Mouse (Mus musculus) stomach, postnatal 0 days (tissue): ENCODE results near the gene Shc4. TPM values are rescaled to one million over a fixed set of nuclear protein-coding genes. Genes with fewer than 3 reads are reported as not detected.

Experiments
- ATAC-seq: fragments of 200-750 bp; cut with Nextera tagmentation; 2 replicates; pipeline ENCODE4 v1.8.0; 2017; ENCODE audit not compliant: low FRiP score, low TSS enrichment
- DNase-seq: peaks from one replicate; pipeline ENCODE4 v3.0.0-alpha.2; 2016; ENCODE audit warnings: low spot score
- H3K27ac ChIP-seq: fragments of 300-500 bp; sonication (generic); replicated peaks from 2 replicates; pipeline ENCODE4 v1.5.1; 2014; ENCODE audit warnings: mild to moderate bottlenecking, control low read depth
- H3K27me3 ChIP-seq: fragments of 300-500 bp; sonication (generic); 2 replicates; pipeline ENCODE4 v1.6.1; 2014; ENCODE audit warnings: low read length; ENCODE audit not compliant: control insufficient read depth, insufficient read depth
- H3K36me3 ChIP-seq: fragments of 300-500 bp; sonication (generic); 2 replicates; pipeline ENCODE4 v1.6.1; 2014; ENCODE audit warnings: low read length, mixed read lengths; ENCODE audit not compliant: control insufficient read depth, insufficient read depth
- H3K4me1 ChIP-seq: fragments of 300-500 bp; sonication (generic); replicated peaks from 2 replicates; pipeline ENCODE4 v1.6.1; 2014; ENCODE audit warnings: antibody characterized with exemption; ENCODE audit not compliant: control insufficient read depth, insufficient read depth
- H3K4me2 ChIP-seq: fragments of 300-500 bp; sonication (generic); replicated peaks from 2 replicates; pipeline ENCODE4 v1.6.1; 2014; ENCODE audit warnings: low read depth, mild to moderate bottlenecking, control low read depth, moderate library complexity
- H3K4me3 ChIP-seq: fragments of 300-500 bp; sonication (generic); 2 replicates; pipeline ENCODE4 v1.5.1; 2014; ENCODE audit warnings: low read depth, low read length, control low read depth
- H3K9ac ChIP-seq: fragments of 300-500 bp; sonication (generic); 2 replicates; pipeline ENCODE4 v1.6.1; 2014; ENCODE audit warnings: mild to moderate bottlenecking, low read length, control low read depth, mixed read lengths
- H3K9me3 ChIP-seq: fragments of 300-500 bp; sonication (generic); 2 replicates; pipeline ENCODE4 v1.6.1; 2016; ENCODE audit warnings: low read length; ENCODE audit not compliant: control insufficient read depth
- CTCF ChIP-seq: IDR thresholded peaks from 2 replicates; pipeline ENCODE4 v1.5.1; 2016; ENCODE audit warnings: antibody characterized with exemption, low read depth, mild to moderate bottlenecking, moderate library complexity
- EP300 ChIP-seq: optimal IDR thresholded peaks from 2 replicates; pipeline ENCODE3; 2016; ENCODE audit warnings: antibody characterized with exemption
- WGBS: fragments of 180-500 bp; shearing (Covaris S2); extraction: QIAGEN DNeasy Blood & Tissue Kit; methylation state at CpG from one replicate; pipeline ENCODE4 v1.1.7; 2014; 5-methylcytosine and 5-hydroxymethylcytosine counted together
- polyA plus RNA-seq: library from polyadenylated mRNA; unstranded; fragments of >200 nt; fragmentation: Nextera tagmentation; extraction: Ambion mirVana; gene quantifications from 2 replicates; pipeline ENCODE4 v1.2.1, GENCODE M21; 2015

Gene Shc4
- polyA plus RNA-seq, 1 experiment from 2014 or later = 1.1 TPM

DNA sequence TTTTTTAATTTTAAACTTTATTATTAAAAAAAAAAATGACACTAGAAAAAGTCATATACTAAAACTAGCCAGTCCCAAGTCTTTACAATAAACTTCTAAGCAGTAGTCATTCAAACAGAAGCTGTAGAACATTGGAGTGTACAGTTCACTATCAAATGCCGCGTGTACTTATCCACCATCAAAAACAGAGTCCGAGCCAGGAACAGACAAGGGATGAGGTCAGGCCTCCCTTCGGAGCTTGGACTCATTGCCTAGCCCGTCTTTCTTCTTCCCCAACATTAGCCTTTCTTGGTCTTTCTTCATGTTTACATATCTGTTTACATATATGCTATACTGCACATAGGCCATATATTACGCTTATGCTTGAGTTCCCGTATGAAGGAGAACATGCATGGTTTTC, 108.5 kb downstream of the Shc4 start:
- TF ChIP-seq CTCF = no peak
- no peak for TF ChIP-seq EP300
- Histone ChIP-seq H3K27ac (no peak overlapping the region), H3K4me1 (no peaks in the 10 kb centered on the region), H3K27me3 (no peaks in the 10 kb centered on the region), H3K9ac (no peak overlapping the region), H3K36me3 (peaks cover 17% of the 10 kb centered on the region), H3K4me3 (no peak overlapping the region), H3K9me3 (no peaks in the 10 kb centered on the region), H3K4me2 (no peak overlapping the region)
- WGBS = 82% methylated on average over 7 of the region's 7 CpGs
- DNase-seq (no peak), ATAC-seq (no peak)

DNA sequence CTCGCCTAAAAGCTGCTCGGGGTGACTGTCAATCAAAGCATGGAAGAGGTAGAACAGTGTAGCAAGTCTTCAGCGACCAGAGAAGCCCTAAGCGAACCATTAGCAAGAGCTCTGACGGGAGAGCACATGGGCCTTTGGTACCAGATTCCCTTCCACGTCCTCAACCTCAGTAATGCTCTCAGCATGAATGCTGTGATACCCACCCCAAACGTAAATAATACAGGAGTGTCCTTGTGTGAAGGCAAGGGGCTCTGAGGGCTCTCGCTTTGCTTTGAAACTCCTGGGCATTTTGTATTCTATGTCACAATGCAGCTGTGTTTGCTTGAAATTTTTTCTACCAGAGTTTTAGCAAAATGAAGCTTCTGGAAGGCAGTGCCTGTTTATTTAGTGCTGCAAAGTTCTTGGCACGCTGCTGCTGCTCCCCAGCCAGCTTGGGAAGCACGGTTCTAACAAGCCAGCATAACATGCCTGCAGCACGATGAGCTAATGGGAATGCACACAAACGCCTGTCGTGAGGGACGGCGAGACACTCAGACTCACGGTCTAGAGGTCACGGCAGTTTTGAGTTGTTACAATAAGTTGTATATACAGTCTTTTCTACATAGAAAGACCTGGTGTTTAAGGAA, 117.6 kb downstream of the Shc4 start:
- ATAC-seq (no peak), DNase-seq (no peak)
- H3K36me3 ChIP-seq = peaks cover 10% of the 10 kb centered on the region
- no peak overlapping the region for H3K9ac ChIP-seq
- H3K27me3 ChIP-seq = no peaks in the 10 kb centered on the region
- no peak overlapping the region for H3K4me3 ChIP-seq
- WGBS = 35% methylated on average over 17 of the region's 17 CpGs
- peak overlapping the region; percentile 53 for H3K27ac ChIP-seq
- no peak for TF ChIP-seq EP300
- TF ChIP-seq CTCF = no peak
- no peaks in the 10 kb centered on the region for H3K9me3 ChIP-seq
- no peak overlapping the region for H3K4me2 ChIP-seq
- H3K4me1 ChIP-seq = no peaks in the 10 kb centered on the region

DNA sequence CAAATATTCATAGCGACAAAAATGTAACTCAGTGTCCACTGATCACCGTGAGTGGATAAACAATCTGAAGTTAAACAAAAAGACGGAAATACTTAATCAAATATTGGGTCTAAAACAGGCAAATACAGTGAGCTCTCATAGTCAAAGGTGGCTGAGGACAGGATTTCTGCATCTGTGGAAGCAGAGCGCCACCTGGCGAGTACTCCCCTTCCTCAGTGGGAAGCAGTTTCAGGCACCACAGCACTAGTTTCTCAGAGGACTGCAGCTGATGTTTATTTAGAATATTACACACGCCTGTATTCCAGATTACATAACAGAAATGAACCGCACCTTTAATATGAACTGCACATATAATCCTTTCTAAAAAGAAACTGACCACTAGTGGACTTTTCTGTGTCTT, 119.3 kb downstream of the Shc4 start:
- Histone ChIP-seq H3K4me1 (no peaks in the 10 kb centered on the region), H3K36me3 (peaks cover 10% of the 10 kb centered on the region), H3K4me2 (no peak overlapping the region), H3K9ac (no peak overlapping the region), H3K4me3 (no peak overlapping the region), H3K27me3 (no peaks in the 10 kb centered on the region), H3K27ac (no peak overlapping the region), H3K9me3 (no peaks in the 10 kb centered on the region)
- ATAC-seq (0 out of 2 replicates have a peak, but pooled peaks have one; percentile 35), DNase-seq (peak; percentile 78)
- 31% methylated on average over 7 of the region's 7 CpGs for WGBS
- peak; percentile 94 for TF ChIP-seq CTCF
- no peak for TF ChIP-seq EP300

DNA sequence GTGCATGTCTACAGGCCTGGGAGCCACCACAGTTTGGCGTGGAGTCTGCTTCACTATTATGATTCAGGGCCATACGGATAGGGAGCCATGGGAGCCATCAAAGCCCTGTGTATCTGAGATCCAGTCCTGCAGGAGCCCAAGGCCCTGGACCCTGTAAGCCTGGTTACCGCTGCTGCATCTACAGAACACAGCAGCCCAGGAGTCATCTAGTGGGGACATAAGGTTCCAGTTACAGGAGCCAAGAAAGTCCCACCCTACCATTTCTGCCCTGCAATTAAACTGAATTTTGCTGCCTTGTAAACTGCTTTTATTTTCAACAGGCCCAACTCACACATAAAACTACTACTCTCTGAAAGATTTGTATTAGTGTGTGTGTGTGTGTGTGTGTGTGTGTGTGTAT, 121.0 kb downstream of the Shc4 start:
- DNase-seq (no peak), ATAC-seq (no peak)
- Histone ChIP-seq H3K4me3 (no peak overlapping the region), H3K9me3 (no peaks in the 10 kb centered on the region), H3K4me2 (no peak overlapping the region), H3K36me3 (peaks cover 10% of the 10 kb centered on the region), H3K27me3 (no peaks in the 10 kb centered on the region), H3K27ac (no peak overlapping the region), H3K9ac (no peak overlapping the region), H3K4me1 (no peaks in the 10 kb centered on the region)
- 95% methylated on average over 3 of the region's 3 CpGs for WGBS
- TF ChIP-seq EP300 = no peak
- no peak for TF ChIP-seq CTCF

DNA sequence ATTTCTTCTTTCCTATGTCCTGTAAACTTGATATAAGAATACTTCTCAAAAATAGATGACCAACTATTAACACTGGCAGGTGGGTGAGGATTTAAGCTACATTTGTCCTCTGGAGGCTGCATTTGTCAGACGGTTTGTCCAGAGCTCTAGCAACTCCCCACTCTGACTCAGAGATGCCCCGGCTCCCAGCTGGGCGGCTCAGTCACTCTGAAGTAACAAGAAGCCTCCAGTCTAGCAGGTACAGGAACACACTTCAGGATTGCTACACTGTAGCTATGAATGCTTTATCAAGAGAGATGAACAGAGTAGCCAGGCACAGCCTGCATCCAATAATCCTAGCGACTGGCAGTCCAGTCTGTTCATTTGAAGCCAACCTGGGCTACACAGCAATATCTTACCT, 125.0 kb downstream of the Shc4 start:
- Histone ChIP-seq H3K27ac (no peak overlapping the region), H3K36me3 (peaks cover 14% of the 10 kb centered on the region), H3K27me3 (no peaks in the 10 kb centered on the region), H3K4me2 (no peak overlapping the region), H3K4me3 (no peak overlapping the region), H3K9ac (no peak overlapping the region), H3K9me3 (no peaks in the 10 kb centered on the region), H3K4me1 (no peaks in the 10 kb centered on the region)
- WGBS = 71% methylated on average over 4 of the region's 4 CpGs
- DNase-seq = no peak
- TF ChIP-seq CTCF (no peak), EP300 (no peak)
- ATAC-seq = no peak

DNA sequence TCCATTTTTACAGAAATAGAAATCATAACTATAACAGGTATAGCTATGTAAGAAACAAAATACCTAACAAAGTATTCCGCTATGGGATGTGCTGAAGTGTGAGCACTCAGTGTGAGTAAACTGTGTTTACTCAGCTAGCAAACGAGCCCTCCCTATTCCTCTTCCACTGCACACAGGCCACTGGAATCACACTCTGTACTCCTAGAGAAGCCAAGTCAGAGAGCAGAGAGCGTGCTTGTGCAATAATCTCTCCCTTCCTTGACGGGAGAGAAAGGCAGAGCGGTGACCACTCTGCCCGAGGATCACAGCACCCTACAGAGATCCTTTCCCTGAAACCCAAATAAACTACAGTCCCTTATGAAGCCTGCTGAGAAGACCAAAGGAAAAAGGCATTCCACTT, 125.7 kb downstream of the Shc4 start:
- H3K4me1 ChIP-seq = no peaks in the 10 kb centered on the region
- no peaks in the 10 kb centered on the region for H3K9me3 ChIP-seq
- ATAC-seq (no peak), DNase-seq (no peak)
- no peaks in the 10 kb centered on the region for H3K27me3 ChIP-seq
- no peak overlapping the region for H3K27ac ChIP-seq
- H3K36me3 ChIP-seq = peaks cover 14% of the 10 kb centered on the region
- no peak overlapping the region for H3K4me3 ChIP-seq
- 64% methylated on average over 6 of the region's 6 CpGs for WGBS
- no peak overlapping the region; the same call in 1 of the 2 replicates for H3K9ac ChIP-seq
- no peak overlapping the region for H3K4me2 ChIP-seq
- TF ChIP-seq CTCF (no peak), EP300 (no peak)
